Mouse (Mus musculus): ENCODE data around the gene Il22ra1. TPM values are rescaled to one million over a fixed set of nuclear protein-coding genes. Genes with fewer than 3 reads are reported as not detected.

Gene Il22ra1
- polyA plus RNA-seq, 1 experiment from 2014 or later: not detected

GRCm38 (mm10) chr4:135770611-135771305 lies 42.8 kb downstream of the Il22ra1 start:
- Histone ChIP-seq H3K4me1 (ENCODE audit: control insufficient read depth, insufficient read depth, low read length) (peaks cover 13% of the 10 kb centered on the region), H3K27me3 (ENCODE audit: control insufficient read depth, insufficient read depth, low read length) (no peaks in the 10 kb centered on the region; the same call in 1 of the 2 replicates), H3K4me2 (ENCODE audit: low read depth, low read length) (no peak overlapping the region), H3K27ac (ENCODE audit: low read length) (no peak overlapping the region), H3K9me3 (replicated peaks; ENCODE audit: control insufficient read depth, low read length) (no peaks in the 10 kb centered on the region), H3K4me3 (ENCODE audit: low read length) (no peak overlapping the region), H3K9ac (ENCODE audit: low read length) (no peak overlapping the region), H3K36me3 (ENCODE audit: control insufficient read depth, insufficient read depth) (no peaks in the 10 kb centered on the region)
- ATAC-seq (replicated peaks; ENCODE audit: extremely low read depth, insufficient read depth, low FRiP score): no peak
- 90% methylated on average over 18 of the region's 18 CpGs for WGBS

DNA sequence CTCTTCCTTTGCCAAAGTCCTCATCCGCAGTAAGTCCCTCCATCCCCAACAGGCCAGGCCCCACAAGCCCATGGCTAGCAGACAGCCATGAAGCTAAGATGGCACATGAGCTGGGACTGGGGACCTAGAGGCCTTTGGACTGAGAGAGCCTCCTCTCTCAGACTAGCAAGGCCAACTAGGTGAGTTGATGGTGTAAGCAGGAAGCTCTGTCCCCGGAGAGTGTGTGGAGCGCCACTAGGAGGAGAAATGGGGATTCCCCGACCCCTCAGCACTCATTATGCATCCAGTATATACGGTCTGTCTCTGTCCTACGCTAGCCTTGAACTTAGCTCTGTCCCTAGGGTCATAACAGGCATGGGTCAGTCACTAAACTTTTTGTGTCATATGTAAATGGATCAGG lies 43.6 kb downstream of the Il22ra1 start:
- WGBS: 83% methylated on average over 6 of the region's 6 CpGs
- Histone ChIP-seq H3K4me3 (ENCODE audit: low read length) (no peak overlapping the region), H3K4me2 (ENCODE audit: low read depth, low read length) (no peak overlapping the region), H3K9ac (ENCODE audit: low read length) (no peak overlapping the region), H3K9me3 (replicated peaks; ENCODE audit: control insufficient read depth, low read length) (no peaks in the 10 kb centered on the region), H3K4me1 (ENCODE audit: control insufficient read depth, insufficient read depth, low read length) (peaks cover 13% of the 10 kb centered on the region), H3K27me3 (ENCODE audit: control insufficient read depth, insufficient read depth, low read length) (no peaks in the 10 kb centered on the region; the same call in 1 of the 2 replicates), H3K36me3 (ENCODE audit: control insufficient read depth, insufficient read depth) (no peaks in the 10 kb centered on the region), H3K27ac (ENCODE audit: low read length) (no peak overlapping the region; the same call in 1 of the 2 replicates)
- no peak for ATAC-seq (replicated peaks; ENCODE audit: extremely low read depth, insufficient read depth, low FRiP score)

- no peak overlapping the region for H3K4me3 ChIP-seq (ENCODE audit: low read length)
- 25% methylated on average over 4 of the region's 4 CpGs for WGBS
- peaks cover 13% of the 10 kb centered on the region for H3K4me1 ChIP-seq (ENCODE audit: control insufficient read depth, insufficient read depth, low read length)
- H3K27ac ChIP-seq (ENCODE audit: low read length): peak overlapping the region; percentile 87
- no peak overlapping the region; the same call in 1 of the 2 replicates for H3K9ac ChIP-seq (ENCODE audit: low read length)
- H3K36me3 ChIP-seq (ENCODE audit: control insufficient read depth, insufficient read depth): no peaks in the 10 kb centered on the region
- no peaks in the 10 kb centered on the region for H3K9me3 ChIP-seq (replicated peaks; ENCODE audit: control insufficient read depth, low read length)
- no peaks in the 10 kb centered on the region; the same call in 1 of the 2 replicates for H3K27me3 ChIP-seq (ENCODE audit: control insufficient read depth, insufficient read depth, low read length)
- ATAC-seq (replicated peaks; ENCODE audit: extremely low read depth, insufficient read depth, low FRiP score): peak; percentile 92
- no peak overlapping the region for H3K4me2 ChIP-seq (ENCODE audit: low read depth, low read length)
These were observed 44.7 kb downstream of the Il22ra1 start for GRCm38 (mm10) chr4:135772671-135773070.

DNA sequence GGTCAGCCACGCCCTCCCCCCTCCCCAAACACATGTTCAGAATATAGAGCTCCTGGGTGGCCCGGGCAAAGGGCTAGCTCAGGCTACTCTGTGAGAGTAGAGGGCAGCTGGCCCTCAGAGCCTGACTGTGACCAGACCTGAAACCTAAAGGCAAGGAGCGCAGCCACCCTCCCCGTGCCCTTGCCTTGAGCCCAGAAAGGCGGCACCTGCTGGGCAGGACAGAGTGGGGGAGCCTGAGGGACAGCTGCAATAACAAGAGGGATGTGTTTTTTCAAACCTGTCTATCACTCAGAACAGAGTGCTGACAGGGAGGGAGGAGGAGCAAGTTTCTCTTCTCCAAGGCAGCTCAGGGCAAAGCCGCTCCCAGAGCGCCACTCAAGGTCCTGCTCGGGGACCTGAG lies 46.5 kb downstream of the Il22ra1 start:
- Histone ChIP-seq H3K9ac (ENCODE audit: low read length) (no peak overlapping the region), H3K4me1 (ENCODE audit: control insufficient read depth, insufficient read depth, low read length) (peaks cover 13% of the 10 kb centered on the region), H3K9me3 (replicated peaks; ENCODE audit: control insufficient read depth, low read length) (no peaks in the 10 kb centered on the region), H3K36me3 (ENCODE audit: control insufficient read depth, insufficient read depth) (no peaks in the 10 kb centered on the region), H3K27me3 (ENCODE audit: control insufficient read depth, insufficient read depth, low read length) (no peaks in the 10 kb centered on the region; the same call in 1 of the 2 replicates), H3K27ac (ENCODE audit: low read length) (no peak overlapping the region), H3K4me3 (ENCODE audit: low read length) (no peak overlapping the region), H3K4me2 (ENCODE audit: low read depth, low read length) (no peak overlapping the region)
- no peak for ATAC-seq (replicated peaks; ENCODE audit: extremely low read depth, insufficient read depth, low FRiP score)
- whole genome bisulfite sequencing: 52% methylated on average over 8 of the region's 8 CpGs

DNA sequence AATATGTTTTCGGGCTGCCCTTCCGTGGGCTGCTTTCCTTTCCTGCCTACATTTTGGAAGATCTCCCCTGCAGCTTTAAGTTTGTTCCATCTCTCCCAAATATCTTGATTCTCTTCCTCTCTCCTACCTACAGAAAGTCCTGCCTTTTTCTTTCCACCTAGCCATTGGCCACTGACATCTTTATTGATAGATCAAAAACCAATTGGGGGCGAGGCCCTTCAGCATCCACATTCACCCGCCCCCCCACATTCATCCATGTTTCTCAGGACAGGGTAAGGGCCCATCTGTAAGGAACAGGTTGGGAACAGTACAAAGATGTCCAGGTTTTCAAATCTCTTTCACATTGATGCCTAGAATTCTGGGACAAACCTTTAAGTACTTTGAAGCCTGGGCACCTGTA lies 48.9 kb downstream of the Il22ra1 start:
- no peaks in the 10 kb centered on the region for H3K36me3 ChIP-seq (ENCODE audit: control insufficient read depth, insufficient read depth)

DNA sequence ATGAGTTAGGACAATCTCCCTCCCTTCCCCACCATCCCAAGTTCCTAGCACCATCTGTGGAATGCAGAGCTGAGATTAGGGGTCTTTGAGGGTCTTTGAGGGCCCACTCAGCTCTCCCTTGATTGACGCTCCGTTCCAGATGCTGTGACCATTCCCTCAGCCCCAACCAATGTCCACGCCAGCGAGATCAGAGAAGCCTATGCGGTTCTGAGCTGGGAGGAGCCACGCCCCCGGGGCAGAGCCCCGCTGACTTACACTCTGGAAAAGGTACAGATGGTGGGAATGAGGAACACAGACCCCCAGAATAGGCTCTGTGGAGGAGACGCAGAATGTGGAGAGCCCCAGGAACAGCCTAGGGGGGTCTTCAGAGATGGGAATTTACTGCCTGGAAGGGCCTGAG lies 51.7 kb downstream of the Il22ra1 start:
- H3K4me1 ChIP-seq (ENCODE audit: control insufficient read depth, insufficient read depth, low read length): peaks cover 4% of the 10 kb centered on the region
- WGBS: 64% methylated on average over 9 of the region's 9 CpGs
- H3K36me3 ChIP-seq (ENCODE audit: control insufficient read depth, insufficient read depth): no peaks in the 10 kb centered on the region
- no peak overlapping the region for H3K9ac ChIP-seq (ENCODE audit: low read length)
- H3K4me3 ChIP-seq (ENCODE audit: low read length): no peak overlapping the region
- no peak overlapping the region for H3K4me2 ChIP-seq (ENCODE audit: low read depth, low read length)
- no peaks in the 10 kb centered on the region for H3K9me3 ChIP-seq (replicated peaks; ENCODE audit: control insufficient read depth, low read length)
- H3K27ac ChIP-seq (ENCODE audit: low read length): no peak overlapping the region
- no peaks in the 10 kb centered on the region; the same call in 1 of the 2 replicates for H3K27me3 ChIP-seq (ENCODE audit: control insufficient read depth, insufficient read depth, low read length)
- ATAC-seq (replicated peaks; ENCODE audit: extremely low read depth, insufficient read depth, low FRiP score): no peak

More for the DNA sequence above, 48.9 kb downstream of the Il22ra1 start:
- Histone ChIP-seq H3K4me3 (ENCODE audit: low read length) (no peak overlapping the region), H3K9me3 (replicated peaks; ENCODE audit: control insufficient read depth, low read length) (no peaks in the 10 kb centered on the region), H3K4me2 (ENCODE audit: low read depth, low read length) (no peak overlapping the region), H3K27me3 (ENCODE audit: control insufficient read depth, insufficient read depth, low read length) (no peaks in the 10 kb centered on the region; the same call in 1 of the 2 replicates), H3K4me1 (ENCODE audit: control insufficient read depth, insufficient read depth, low read length) (peaks cover 13% of the 10 kb centered on the region), H3K9ac (ENCODE audit: low read length) (no peak overlapping the region), H3K27ac (ENCODE audit: low read length) (no peak overlapping the region)
- 82% methylated on average over 4 of the region's 4 CpGs for WGBS
- ATAC-seq (replicated peaks; ENCODE audit: extremely low read depth, insufficient read depth, low FRiP score): no peak

- WGBS: 63% methylated on average over 3 of the region's 3 CpGs
- no peak overlapping the region for H3K4me3 ChIP-seq (ENCODE audit: low read length)
- peak; percentile 87; the same call in 1 of the 2 replicates for ATAC-seq (replicated peaks; ENCODE audit: extremely low read depth, insufficient read depth, low FRiP score)
These were observed 52.3 kb downstream of the Il22ra1 start for GRCm38 (mm10) chr4:135780255-135780654.

GRCm38 (mm10) chr4:135781304-135781703 lies 53.3 kb downstream of the Il22ra1 start:
- Histone ChIP-seq H3K9me3 (replicated peaks; ENCODE audit: control insufficient read depth, low read length) (no peaks in the 10 kb centered on the region), H3K27me3 (ENCODE audit: control insufficient read depth, insufficient read depth, low read length) (no peaks in the 10 kb centered on the region), H3K9ac (ENCODE audit: low read length) (no peak overlapping the region), H3K4me3 (ENCODE audit: low read length) (no peak overlapping the region), H3K4me1 (ENCODE audit: control insufficient read depth, insufficient read depth, low read length) (peaks cover 2% of the 10 kb centered on the region; the same call in 1 of the 2 replicates), H3K36me3 (ENCODE audit: control insufficient read depth, insufficient read depth) (no peaks in the 10 kb centered on the region), H3K27ac (ENCODE audit: low read length) (no peak overlapping the region), H3K4me2 (ENCODE audit: low read depth, low read length) (no peak overlapping the region)
- no peak for ATAC-seq (replicated peaks; ENCODE audit: extremely low read depth, insufficient read depth, low FRiP score)
- 88% methylated on average over 5 of the region's 5 CpGs for WGBS

More at GRCm38 (mm10) chr4:135780255-135780654, 52.3 kb downstream of the Il22ra1 start:
- Histone ChIP-seq H3K27me3 (ENCODE audit: control insufficient read depth, insufficient read depth, low read length) (no peaks in the 10 kb centered on the region; the same call in 1 of the 2 replicates), H3K36me3 (ENCODE audit: control insufficient read depth, insufficient read depth) (no peaks in the 10 kb centered on the region), H3K4me1 (ENCODE audit: control insufficient read depth, insufficient read depth, low read length) (peaks cover 2% of the 10 kb centered on the region; the same call in 1 of the 2 replicates), H3K9ac (ENCODE audit: low read length) (no peak overlapping the region), H3K27ac (ENCODE audit: low read length) (no peak overlapping the region), H3K9me3 (replicated peaks; ENCODE audit: control insufficient read depth, low read length) (no peaks in the 10 kb centered on the region), H3K4me2 (ENCODE audit: low read depth, low read length) (no peak overlapping the region)

DNA sequence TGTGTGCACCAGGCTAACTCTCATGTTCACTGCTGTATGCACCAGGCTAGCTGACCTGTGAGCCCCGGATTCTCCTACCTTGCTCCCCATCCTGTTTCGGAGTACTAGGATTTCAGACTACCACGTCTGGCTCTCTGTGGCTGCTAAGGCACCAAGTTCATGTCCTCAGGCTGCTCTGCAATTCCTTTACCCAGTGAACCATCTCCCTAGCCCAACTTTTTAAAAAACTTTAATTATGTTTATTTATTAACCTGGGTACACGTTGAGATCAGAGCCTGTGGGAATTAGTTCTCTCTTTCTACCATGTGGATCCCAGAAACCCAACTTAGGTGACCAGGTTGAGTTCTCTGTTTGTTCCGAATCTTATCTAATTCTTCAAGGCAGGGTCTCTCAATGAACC lies 58.6 kb downstream of the Il22ra1 start:
- no peaks in the 10 kb centered on the region for H3K27me3 ChIP-seq (ENCODE audit: control insufficient read depth, insufficient read depth, low read length)
- H3K27ac ChIP-seq (ENCODE audit: low read length): no peak overlapping the region
- no peaks in the 10 kb centered on the region for H3K9me3 ChIP-seq (replicated peaks; ENCODE audit: control insufficient read depth, low read length)
- H3K36me3 ChIP-seq (ENCODE audit: control insufficient read depth, insufficient read depth): no peaks in the 10 kb centered on the region
- ATAC-seq (replicated peaks; ENCODE audit: extremely low read depth, insufficient read depth, low FRiP score): no peak
- H3K4me2 ChIP-seq (ENCODE audit: low read depth, low read length): no peak overlapping the region
- H3K4me1 ChIP-seq (ENCODE audit: control insufficient read depth, insufficient read depth, low read length): no peaks in the 10 kb centered on the region
- WGBS: 77% methylated on average over 5 of the region's 5 CpGs
- no peak overlapping the region for H3K4me3 ChIP-seq (ENCODE audit: low read length)
- no peak overlapping the region for H3K9ac ChIP-seq (ENCODE audit: low read length)
